Mouse (Mus musculus): ENCODE results near the gene Mlst8.

The Mlst8 gene

DNA sequence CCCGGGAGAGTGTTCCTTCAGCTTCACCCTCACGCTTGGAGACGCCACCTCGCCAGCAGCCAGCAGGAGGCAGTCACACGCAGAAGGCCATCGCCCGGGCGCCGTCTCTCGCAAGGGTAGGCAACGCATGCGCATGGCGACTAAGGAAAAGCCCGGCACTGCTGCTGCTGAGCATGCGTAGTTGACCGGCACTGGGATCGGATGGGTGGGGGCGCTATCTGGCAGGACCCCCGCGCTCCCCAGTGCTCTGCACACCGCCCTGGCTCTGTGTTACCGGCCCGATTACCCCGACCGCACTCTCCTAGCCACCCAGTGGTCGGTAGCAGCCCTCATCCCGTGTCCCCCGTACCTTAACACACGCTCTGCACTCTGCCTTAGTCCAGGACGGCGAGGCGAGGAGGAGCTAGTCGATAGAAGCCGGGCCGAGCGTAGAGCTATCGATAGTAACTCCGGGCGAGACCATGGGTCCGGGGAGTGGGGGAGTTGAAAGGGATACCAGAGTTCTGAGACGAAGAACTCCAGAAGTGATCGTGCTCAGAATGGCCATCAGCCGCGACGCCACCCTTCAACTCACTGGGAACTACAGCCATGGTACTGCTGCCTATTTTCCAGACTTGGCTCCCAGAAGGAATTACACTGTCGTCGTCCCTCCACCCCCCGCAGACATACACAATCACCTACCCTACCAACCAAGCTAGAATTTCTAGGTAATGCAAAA lies at the start of gene Mlst8:
Mlst8 (minus strand) TSS at position 416 of the 718 bp plus-strand sequence.
- WGBS = under 1% methylated on average over 48 of the region's 48 CpGs

DNA sequence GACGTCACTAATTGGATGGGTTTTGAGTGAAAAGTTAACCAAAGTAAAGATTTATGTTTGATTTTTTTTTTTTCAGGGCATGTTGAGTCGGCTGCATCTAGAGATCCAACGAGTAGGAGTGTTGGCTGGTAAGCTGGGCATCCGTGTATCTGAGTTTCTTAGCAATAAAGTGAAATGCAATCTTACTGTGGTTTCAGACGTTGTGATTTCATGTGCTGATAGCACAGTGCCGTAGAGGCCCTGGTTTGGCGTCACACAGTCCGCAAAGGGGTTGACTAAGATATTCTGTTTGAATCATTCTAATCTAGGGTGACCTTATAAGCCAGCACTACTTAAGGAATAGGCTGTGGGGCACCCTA lies 49.7 kb upstream of the Mlst8 start:
- under 1% methylated on average over 8 of the region's 8 CpGs for WGBS

DNA sequence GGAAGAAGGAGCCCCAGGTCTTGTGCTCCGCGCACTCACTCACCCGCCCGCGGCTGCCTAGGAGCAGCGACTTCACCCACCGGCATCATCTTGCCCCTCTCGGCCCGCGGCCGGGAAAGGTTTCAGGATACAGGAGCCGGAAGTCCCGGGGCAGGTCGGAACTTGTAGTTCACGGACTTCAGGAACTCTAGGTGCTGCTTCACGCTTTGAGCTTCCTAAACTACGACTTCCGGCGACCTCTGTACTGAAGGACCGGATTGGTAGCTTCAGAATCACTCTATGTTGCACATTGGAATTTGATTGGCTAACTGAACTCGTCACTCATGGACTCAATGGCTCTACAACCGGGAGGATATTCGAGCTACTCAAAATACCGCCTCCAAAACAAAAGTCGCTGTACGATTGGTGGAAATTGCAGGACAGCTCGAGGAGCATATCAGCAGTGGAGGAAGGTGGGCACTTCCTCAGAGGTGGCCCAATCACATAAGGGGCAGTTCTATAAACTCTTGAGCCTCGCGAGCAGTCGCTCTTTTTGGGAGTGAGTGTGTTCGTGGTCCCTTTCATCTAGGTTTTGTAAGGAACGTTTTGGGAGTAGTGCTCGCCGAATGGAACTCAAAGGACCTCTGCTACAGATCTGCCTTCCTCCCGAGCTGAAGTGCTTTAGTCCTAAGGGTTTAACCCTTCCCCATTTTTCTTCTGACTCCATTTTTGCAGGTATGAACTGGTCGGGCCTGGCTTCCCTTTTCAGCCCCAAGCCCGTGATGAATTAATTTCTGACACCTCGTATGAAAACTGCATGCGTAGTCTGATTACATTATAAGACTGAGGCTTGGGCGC lies 49.1 kb upstream of the Mlst8 start, which contains the start of gene Traf7:
Traf7 (minus strand) TSS at position 216 of the 837 bp plus-strand sequence.
- under 1% methylated on average over 40 of the region's 40 CpGs for WGBS

DNA sequence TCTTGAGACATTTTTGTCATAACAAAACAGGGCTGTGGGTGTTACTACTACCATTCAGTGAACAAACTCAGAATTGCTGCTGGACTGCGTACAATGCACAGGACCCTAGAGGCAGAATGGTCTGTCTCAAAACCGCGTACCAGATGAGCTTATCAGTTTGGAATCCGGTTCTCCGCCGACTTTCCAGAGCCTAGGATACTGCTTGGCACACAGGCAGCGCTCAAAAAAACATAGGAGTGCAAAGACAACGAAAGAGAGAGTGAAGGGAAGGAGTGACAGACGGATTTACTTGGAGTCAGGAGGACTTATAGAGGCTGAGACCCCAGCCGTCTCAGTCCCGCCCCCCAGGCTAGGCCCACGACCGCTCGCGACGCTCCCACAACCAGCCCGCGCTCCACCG lies 48.4 kb upstream of the Mlst8 start:
- WGBS = under 1% methylated on average over 19 of the region's 19 CpGs

DNA sequence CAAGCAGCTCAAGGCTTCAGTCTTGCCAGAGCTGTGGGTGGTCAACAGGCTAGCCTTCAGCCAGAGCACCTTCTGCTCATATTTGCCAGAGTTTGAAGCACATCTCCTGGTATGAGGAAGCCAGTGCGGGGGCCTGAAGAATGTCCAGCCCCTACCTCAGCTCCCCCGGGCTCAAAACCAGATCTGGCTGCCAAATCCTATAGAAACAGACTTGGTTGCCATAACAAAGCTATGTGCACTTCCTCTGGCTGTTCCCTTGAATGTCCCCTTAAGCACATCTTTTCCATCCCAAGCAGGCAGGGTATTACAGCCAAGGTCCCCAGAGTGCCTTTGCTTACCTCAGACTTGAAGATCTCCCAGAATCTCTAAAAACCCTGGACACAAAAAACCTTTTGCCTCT lies 45.9 kb upstream of the Mlst8 start:
- 40% methylated on average over 2 of the region's 2 CpGs for WGBS

DNA sequence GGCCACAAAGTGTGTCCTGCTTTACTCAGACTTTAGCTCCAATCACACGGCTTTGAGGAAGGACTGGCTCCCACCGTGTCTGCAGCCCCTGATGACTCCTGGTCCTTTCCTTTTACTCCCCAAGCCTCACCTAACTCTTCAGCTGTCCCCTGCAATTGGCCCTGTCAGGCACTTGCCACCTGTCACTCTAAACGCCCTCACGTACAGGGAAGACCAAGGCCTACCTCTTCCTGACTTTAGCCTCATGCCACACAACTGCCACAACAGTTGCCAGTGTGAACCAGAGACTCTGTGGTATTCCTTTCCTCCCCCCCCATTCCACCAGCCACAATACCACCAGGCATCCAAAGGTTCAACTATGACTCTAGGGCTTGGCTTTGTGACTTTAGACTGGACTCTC lies 41.6 kb upstream of the Mlst8 start:
- 87% methylated on average over 4 of the region's 4 CpGs for WGBS

DNA sequence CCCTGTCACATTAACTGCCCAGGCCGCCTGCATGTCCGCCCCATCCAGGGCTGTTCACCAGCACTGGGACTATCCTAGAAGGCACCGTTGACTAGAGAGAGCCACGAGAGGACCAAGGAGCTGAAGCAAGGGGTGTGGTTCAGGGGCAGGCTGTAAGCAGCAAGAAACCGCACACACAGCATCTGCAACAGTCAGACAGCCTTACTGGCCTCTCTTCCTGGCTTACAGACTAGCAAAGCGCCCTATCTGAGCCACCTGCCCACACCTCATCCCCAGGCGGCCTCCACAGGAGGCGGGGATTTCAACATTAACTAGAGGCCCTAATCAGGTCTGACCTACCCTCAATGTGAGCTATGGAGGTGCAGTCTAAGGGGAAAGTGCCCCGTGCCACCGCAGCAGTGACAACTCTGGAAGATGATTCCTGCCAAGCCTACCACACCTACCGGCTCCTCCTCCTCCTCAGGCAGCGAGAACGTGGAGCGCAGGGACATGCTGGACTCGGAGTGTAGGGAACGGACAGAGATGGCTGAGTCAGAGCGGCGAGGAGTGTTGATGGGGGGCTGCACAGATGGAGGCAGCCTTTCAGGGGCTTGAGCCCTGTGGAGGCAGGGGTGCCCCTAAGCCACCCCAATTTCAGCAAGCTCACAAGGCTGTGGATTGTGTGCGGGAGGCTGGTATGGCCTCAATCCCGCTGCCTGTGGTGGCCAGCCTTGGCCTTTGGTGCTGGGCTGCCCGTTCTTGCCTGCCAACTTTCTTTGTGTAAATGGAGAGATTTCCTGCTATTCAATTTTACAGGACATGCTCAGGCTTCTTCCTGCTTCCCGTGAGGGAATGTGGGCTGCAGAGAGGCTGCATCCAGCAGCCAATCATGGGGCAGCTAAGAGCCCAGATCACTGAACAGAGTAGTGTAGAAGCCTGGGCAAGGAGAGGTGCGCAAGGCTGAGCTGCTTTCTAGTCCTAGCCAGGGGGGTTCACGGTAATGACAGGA lies 35.7 kb upstream of the Mlst8 start:
- 63% methylated on average over 24 of the region's 24 CpGs for WGBS

DNA sequence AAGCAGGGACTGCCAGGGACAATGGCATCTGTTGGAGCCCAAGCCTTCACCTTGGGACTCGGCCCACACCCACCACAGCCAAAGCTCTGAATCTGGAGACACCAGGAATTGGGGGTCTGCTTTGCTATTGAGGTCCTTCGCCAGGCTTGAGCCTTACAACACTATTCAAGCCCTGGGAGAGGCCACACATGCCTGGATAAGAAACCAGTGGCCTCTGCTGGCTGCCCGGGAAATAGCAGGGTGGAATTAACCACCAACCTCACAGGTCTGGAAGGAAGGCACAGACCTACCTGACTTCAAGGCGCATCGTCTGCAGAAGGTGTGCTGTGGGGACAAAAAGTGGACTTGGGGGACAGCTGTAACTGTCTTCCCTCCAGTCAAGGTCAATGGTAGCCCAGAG lies 34.7 kb upstream of the Mlst8 start:
- WGBS = 37% methylated on average over 5 of the region's 5 CpGs

DNA sequence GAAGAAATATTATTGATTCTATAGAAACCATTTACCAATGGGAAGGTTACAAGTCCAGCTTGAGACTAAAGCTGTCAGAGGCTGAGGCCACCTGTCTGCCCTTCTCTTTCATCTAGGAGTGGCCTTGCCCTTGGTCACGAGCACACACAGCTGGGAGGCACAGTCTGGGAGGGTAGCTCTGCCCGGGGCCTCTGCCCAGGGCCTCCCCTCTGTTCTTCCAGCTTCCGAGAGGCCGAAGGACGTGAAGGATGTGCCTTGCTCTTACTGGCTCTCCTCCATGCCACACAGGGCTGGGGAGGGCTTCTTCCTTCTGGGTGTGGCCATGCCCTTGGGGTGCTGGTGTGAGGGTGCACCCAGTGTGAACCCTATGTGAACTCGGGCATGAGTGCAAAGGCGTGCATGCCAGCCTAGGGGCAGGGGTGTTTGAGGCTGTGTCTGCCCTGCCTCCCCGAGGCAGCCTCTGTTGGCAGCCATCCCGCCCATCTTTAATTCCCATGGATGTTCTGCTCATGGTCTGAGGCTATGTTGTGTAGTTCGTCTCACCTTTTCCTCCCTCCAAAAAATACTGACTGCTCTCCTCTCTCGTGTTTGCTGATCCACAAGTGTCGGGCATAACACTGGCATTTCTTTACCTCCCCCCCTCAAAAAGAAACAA lies 29.1 kb upstream of the Mlst8 start:
- WGBS = 54% methylated on average over 12 of the region's 12 CpGs

DNA sequence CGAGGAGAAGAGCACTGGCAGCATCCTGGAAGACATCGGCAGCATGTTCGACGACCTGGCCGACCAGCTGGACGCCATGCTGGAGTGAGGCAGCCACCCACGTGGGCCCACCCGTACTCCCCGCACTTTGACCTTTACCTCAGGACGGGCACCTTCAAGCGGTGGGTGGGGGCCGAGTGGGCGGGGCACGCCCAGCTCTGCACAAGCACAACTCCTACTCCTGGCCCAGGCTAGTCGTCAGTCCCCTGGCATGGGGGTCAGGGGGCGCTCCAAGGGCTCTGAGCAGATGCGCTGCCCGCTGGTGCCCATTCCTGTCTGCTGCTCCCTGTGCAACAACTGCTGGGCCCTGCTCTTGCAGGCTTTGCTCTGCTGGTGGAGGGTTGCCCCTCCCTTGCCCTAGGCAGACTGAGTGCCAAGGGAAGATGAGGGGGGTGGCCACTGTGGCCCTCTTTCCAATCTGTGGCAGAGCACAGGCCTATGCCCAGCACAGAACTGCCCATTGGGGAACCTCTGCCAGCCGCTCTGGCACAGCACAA lies 28.3 kb upstream of the Mlst8 start:
- 45% methylated on average over 19 of the region's 19 CpGs for WGBS

DNA sequence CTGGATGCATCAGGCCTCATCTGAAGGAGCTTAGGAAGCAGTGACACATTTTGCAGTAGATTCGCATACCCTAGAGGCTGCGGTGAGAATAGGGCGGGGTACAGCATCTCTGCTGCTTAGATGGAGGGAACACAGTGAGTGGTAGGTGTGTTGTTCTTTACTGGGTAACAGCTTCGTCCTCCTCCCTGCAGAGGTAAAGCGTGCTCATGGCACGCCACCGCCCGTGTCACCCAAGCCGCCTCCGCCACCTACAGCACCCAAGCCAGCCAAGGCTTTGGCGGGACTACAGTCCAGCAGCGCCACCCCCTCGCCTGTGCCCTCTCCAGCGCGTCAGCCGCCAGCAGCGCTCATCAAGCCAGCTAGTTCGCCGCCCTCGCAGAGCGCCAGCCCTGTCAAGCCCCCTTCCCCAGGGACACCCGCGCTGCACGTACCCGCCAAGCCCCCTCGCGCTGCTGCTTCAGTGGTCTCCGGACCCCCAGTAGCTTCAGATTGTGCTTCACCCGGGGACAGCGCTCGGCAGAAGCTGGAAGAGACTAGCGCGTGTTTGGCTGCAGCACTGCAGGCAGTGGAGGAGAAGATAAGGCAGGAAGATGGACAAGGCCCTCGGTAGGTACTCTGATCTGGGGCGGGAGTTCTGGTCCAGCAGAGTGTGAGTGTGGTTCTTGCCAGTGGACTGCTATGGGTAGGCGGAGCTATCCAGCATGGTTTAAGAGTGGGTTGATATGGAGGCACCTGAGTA lies 27.6 kb upstream of the Mlst8 start:
- 23% methylated on average over 36 of the region's 36 CpGs for WGBS

DNA sequence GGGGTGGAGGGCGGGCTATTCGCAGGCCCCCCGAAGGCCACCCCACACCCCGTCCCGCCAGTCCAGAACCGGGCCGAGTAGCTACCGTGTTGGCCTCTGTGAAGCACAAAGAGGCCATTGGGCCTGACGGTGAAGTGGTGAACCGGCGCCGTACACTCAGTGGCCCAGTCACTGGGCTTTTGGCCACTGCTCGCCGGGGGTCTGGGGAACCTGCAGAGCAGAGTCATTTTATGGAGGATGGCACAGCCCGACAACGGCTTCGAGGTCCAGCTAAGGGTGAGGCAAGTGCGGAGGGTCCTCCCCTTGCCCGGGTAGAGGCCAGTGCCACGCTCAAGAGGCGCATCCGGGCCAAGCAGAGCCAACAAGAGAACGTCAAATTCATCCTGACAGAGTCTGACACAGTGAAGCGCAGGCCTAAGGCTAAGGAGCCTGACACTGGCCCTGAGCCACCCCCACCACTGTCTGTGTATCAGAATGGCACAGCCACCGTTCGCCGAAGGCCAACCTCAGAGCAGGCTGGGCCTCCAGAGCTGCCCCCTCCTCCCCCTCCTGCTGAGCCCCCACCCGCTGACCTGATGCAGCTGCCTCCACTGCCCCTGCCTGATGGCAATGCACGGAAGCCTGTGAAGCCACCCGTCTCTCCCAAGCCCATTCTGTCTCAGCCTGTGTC lies 26.5 kb upstream of the Mlst8 start:
- WGBS = 79% methylated on average over 30 of the region's 30 CpGs

DNA sequence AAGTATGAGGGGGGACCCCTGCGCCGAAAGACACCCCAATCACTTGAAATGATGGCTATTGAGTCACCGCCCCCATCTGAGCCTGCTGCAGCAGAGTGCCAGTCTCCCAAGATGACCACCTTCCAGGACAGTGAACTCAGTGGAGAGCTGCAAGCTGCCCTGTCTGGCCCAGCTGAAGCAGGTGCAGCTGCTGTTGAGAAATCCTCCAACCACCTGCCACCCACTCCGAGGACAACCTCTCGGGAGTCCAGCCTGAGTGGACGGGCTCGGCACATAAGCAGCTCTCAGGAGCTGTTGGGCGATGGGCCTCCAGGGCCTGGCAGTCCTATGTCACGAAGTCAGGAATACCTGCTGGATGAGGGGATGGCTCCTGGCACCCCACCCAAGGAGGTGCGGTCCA lies 25.2 kb upstream of the Mlst8 start:
- WGBS = 77% methylated on average over 10 of the region's 10 CpGs

DNA sequence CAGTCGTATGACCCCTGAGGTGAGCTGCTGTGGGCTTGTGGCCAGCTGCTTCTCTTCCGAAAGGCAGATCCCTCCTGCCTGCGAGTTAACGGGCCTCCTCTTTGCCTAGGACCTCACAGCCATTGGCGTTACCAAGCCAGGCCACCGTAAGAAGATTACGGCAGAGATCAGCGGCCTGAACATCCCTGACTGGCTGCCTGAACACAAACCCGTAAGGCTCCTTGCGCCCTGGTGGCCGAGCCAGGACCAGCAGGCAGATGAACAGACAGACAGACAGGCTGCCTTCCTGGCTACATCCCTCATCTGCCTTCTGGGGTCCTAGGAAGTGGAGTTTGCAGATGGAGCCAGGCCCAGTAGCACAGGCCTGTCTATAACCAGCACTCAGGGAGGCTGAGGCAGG lies 23.3 kb upstream of the Mlst8 start:
- 52% methylated on average over 11 of the region's 11 CpGs for WGBS

DNA sequence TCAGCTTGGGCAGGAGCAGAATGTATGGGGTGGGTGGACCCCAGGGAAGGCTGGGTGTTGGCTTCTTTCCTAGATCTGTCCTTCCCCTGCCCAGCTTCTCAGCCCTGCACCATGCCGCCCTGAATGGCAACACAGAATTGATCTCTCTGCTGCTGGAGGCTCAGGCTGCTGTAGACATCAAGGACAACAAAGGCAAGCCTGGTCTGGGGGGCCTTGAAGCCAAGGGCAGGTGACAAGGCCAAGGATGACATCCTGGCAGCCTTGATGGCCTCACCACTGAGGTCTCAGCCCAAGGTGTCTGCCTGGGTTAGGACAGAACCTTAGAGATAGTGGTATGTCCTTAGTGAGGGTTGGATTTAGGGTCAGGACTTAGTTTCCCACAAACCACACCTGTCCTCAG lies 17.1 kb upstream of the Mlst8 start:
- WGBS = 32% methylated on average over 1 of the region's 1 CpGs

DNA sequence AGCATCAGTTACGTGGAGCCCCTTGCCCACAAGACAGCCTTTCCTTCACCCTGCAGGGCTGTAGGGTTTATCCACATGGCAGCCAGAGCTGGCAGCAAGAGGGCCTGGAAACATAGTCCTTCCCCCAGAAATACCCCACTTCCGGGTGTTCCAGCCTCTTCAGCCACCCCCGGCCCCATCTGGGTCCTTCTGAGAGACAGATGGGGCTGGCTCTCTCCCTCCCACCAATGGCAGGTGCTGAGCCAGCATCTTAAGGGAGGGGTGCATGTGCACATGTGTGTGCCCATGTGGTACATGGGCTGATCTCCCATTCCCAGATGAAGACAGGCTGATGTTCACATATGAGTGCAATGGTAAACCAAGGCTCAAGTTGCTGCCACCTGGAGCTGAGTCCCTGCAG lies 16.6 kb upstream of the Mlst8 start:
- WGBS = 25% methylated on average over 3 of the region's 3 CpGs

DNA sequence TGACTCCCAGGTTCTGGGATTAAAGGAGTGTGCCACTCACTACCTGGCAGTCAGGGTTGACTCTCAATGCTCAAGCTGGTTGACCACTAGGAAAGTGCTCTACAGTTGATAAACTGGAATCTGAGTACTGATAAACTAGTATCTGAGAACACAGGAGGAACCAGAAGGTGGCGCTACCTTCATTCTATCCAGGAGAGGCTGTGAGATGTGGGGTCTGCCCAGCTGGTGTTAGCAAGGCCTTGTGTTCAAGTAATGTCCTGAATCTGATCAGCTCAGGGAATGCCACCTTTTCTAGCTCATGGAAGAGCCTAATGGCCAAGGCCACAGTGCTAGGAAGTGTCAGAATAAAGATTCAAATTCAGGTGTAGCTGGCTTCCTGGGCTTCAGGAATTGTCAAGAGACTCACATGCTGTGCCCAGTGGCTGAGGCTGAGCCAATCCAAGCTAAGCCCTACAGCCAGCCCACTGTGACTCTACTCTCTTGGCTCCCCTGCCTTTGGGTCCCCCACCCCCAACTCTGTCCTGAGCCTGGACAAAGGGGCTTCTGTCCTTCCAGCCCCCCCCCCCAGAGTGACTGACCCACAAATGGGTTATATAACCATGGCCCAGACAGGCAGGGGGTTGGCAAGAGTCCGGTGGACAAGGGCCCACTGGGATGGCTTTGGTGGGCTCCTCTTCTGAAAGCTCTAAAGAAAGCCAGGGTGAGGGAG lies 15.9 kb upstream of the Mlst8 start:
- WGBS = 18% methylated on average over 2 of the region's 2 CpGs

DNA sequence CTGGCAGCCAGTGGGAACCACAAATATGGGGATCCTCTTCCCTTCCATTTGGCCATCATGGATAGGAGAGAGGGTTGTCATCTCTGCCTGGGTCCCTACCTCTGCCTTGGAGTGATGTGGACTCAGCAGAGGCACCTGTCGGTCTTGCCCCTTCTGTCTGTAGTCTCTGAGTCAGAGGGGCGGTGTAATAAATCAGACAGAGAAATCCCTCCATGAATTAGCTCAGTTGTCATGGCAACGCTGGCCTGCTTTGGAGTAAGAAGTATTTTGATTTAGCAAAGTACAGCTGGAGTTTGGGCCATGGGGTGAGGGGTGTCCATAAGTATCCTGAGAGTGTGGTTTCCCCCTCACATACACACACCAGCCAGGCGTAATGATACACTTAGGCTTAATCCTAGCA lies 11.5 kb upstream of the Mlst8 start:
- 51% methylated on average over 4 of the region's 4 CpGs for WGBS
